Mouse (Mus musculus) gastrocnemius, postnatal 14 days (tissue): ENCODE measurements around the gene Atp1b2. TPM values are rescaled to one million over a fixed set of nuclear protein-coding genes. Genes with fewer than 3 reads are reported as not detected.
A peak's percentile ranks its signal among the peaks of the same experiment; 100 is the strongest.
"Not testable (repeated sequence)": the region's sequence is repeated elsewhere in the genome, so short reads cannot be mapped to it uniquely, and the experiment has no call there.

ENCODE experiments used
- DNase-seq: peaks from one replicate; pipeline ENCODE4 v3.0.0; 2021; ENCODE audit warnings: mixed read lengths
- intact Hi-C: fragments of 180-260 bp; cut with DNase I; formaldehyde crosslinking; loops from one replicate; pipeline ENCODE4 v1.15.1; 2025; ENCODE audit warnings: low total_unique reads
- long read RNA-seq, 2 experiments: library from polyadenylated mRNA; stranded (forward); transcript quantifications; one replicate each; pipeline ENCODE4 v2.0.0; 2021
- total RNA-seq, 2 experiments: library from RNA; stranded (reverse); gene quantifications; 2 replicates each; pipeline ENCODE4 v1.2.3; 2021

Atp1b2 gene
- total RNA-seq: 100 to 1,000 TPM; 384 to 403 TPM
- long read RNA-seq, experiment 1, transcript Atp1b2-201 (7 exons, 2,842 nt): major isoform, 366 of 420 reads
- long read RNA-seq, experiment 1, transcript Atp1b2-204 (6 exons, 711 nt): minor isoform, 15 of 420 reads
- long read RNA-seq, experiment 1, partial matches to known transcripts: 14 of 420 reads
- long read RNA-seq, experiment 1, other reads (novel, unspliced or antisense): 25 of 420 reads
- long read RNA-seq, experiment 2, transcript Atp1b2-204 (6 exons, 711 nt): minor isoform, 13 of 422 reads
- long read RNA-seq, experiment 2, transcript Atp1b2-201 (7 exons, 2,842 nt): major isoform, 369 of 422 reads
- long read RNA-seq, experiment 2, partial matches to known transcripts: 17 of 422 reads
- long read RNA-seq, experiment 2, other reads (novel, unspliced or antisense): 23 of 422 reads

GRCm38 (mm10) chr11:69605726-69606490, at the start of gene Atp1b2:
TSS of gene Atp1b2 (minus strand) at chr11:69605942.
- peak; percentile 80 for DNase-seq
- intact Hi-C loops: no loop called here

- intact Hi-C loops: no loop called here
These were observed 49.0 kb upstream of the Atp1b2 start for GRCm38 (mm10) chr11:69654760-69655159.

DNA sequence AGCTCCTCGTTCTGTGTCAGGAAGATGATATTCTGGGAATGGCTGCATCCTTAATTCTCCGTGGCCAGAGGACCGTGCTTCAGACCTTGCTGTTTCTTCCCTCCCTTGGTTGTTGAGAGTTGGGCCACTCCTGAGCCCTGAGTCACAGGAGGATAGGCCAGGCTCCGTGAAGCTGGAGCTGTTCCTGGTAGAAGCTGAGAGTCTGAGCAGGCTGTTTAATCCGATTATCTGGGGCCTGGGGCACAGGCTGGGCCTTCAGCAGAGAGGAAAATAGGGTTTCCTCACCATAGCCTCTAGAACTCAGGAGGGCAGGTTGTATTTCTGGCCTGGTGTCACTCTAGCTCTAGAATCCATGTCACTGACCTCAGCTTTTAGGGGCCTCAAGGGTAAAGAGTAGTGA, 47.7 kb upstream of the Atp1b2 start:
- no peak for DNase-seq
- intact Hi-C loops: no loop called here

More at GRCm38 (mm10) chr11:69654760-69655159, 49.0 kb upstream of the Atp1b2 start:
- DNase-seq: no peak

DNA sequence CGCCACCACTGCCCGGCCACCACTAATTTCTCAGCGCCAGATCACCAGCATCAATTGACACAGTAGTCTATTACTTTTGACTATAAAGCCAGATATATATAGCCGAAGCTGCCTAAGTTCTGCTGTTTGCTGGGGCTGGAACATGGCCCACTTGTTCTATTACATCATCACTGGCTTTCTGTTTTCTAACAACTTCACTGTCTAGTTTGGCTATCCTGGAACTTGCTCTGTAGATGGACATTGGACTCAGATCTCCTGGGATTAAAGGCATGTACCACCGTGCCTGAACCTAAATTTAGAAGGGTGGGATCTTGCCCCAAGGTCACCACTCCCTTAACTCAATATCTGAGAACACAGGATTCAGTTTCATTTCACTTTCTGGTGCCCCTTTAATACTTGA, 40.1 kb upstream of the Atp1b2 start:
- intact Hi-C loops: no loop called here

GRCm38 (mm10) chr11:69635471-69635870, 29.7 kb upstream of the Atp1b2 start:
- intact Hi-C loops: no loop called here
- no peak for DNase-seq

More for the DNA sequence above, 40.1 kb upstream of the Atp1b2 start:
- DNase-seq: no peak

- peak; percentile 80 for DNase-seq
- intact Hi-C loops: no loop called here
These were observed 27.6 kb upstream of the Atp1b2 start for GRCm38 (mm10) chr11:69633128-69633866.

DNA sequence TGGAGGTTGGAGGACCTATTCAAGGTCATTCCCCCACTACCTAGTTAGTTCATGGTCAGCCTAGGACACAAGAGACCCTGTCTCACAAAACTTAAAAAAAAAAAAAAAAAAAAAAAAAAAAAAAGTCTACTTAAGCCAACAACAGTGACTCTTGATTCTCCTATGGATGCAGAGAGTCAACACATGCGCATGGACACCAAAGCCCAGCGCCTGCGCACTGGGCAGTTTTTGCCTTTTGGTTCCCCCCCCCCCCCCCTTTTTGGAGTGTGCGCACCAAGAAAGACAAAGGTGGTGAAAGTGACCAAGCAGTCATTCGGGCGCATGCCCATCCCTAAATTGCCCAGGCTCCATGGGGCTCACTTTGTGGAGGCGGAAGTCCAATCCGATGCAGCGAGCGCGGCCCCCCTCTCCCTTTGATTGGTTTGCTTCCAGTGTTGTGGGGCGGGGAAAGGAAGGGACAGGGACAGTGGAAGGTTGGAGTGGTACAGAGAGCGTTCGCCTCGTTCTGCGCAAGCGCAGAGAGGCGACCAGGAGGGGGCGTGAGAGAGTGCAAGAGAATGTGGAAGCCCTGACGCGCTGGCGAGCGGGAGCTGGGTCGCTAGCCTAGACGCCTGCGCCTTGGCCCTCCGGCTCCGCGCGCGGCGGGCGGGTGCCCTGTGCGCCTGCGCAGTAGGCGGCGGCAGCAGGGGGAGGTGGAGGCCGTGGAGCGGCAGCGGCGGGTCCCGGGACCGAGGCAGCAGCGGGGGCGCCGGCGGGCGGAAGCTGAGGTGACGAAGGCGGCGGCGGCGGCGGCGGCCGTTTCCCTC, 26.7 kb upstream of the Atp1b2 start, which contains the start of gene Fxr2:
TSS of gene Fxr2 (plus strand) at position 707 of the 806 bp plus-strand sequence.
- intact Hi-C loops: no loop called here
- DNase-seq: peak; percentile 100

DNA sequence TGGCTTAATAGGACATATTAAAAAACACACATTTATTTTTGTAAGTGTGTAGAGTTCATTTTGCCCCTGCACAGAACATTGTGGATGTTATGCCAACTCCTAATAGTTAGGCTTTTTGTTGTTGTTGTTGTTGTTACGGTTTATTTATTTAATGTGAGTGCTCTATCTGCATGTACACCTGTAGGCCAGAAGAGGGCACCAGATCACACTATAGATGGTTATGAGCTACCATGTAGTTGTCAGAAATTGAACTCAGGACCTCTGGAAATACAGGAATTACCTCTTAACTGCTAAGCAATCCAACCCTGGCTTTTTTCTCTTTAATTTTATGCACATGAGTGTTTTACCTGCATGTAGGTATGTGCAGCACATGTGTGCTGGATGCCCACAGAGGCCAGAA, 24.1 kb upstream of the Atp1b2 start:
- no peak for DNase-seq
- intact Hi-C loops: loop anchor here (5.0 kb wide), 1 partner anchor 37 kb away; the partner anchor contains the start of gene Cd68

- DNase-seq: peak; percentile 67
- intact Hi-C loops: loop anchor here (5.0 kb wide), 1 partner anchor 39 kb away; the partner anchor contains the start of gene Cd68
These were observed 22.5 kb upstream of the Atp1b2 start for GRCm38 (mm10) chr11:69628286-69628685.

GRCm38 (mm10) chr11:69624339-69624738, 18.6 kb upstream of the Atp1b2 start:
- DNase-seq, intact Hi-C loops: not testable (repeated sequence)

DNA sequence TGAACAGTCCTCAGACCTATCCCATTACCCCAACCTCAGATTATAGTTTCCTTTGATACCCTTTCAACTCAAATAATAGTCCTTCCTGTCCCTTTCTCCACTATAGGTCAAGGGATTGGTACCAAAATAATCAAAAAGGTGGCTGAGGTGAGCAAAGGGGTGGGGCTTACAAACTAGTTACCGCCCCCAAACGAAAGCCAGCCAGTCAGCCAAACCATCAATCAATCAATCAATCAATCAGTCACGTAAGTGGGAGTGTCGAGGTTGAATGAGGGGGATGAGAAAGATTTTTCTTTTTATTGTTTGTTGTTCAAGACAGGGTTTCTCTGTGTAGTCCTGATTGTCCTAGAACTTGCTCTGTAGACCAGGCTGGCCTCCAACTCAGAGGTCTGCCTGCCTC, 17.3 kb upstream of the Atp1b2 start:
- intact Hi-C loops: no loop called here
- DNase-seq: no peak

- intact Hi-C loops: no loop called here
- DNase-seq: no peak
These were observed 16.7 kb upstream of the Atp1b2 start for GRCm38 (mm10) chr11:69622406-69622805.

DNA sequence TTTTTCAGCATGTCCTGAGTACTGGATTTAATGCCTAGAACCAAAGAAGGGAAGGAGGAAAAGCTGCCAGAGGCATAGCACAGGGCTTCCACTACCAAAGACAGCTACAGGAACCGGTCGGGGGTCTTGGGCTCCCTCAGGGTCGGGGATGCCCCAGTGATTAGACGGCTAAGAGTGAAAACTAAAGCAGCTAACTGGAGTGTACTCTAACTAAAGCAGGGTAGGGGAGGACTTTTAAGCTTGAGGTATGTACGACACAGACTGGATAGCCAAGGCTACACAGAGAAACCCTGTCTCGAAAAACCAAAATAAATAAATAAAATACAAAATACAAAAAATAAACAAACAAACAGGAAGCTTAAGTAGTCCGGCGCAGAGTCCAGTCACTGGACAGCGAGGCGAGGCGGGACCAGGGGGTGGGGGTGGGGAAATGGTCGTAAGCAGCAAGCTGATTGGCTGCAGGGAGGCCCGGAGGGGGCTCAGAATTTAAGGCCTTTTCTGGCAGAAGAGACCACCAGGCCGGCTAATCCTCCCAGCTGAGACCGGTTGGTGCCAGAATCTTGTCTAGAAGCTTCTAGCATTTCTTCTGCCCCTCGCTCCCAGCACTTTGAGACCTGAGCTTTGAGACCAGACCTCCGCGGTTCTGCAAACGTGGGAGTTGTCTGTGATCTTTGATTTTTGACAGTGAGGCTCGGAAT, 16.0 kb upstream of the Atp1b2 start, which contains the start of gene Sat2:
TSS of gene Sat2 (plus strand) at position 454 of the 698 bp plus-strand sequence.
- intact Hi-C loops: no loop called here
- peak; percentile 69 for DNase-seq

- no peak for DNase-seq
- intact Hi-C loops: no loop called here
These were observed 14.8 kb upstream of the Atp1b2 start for GRCm38 (mm10) chr11:69620394-69621081.

- intact Hi-C loops: no loop called here
- DNase-seq: no peak
These were observed 12.1 kb upstream of the Atp1b2 start, which contains the start of gene Shbg for GRCm38 (mm10) chr11:69617805-69618204. TSS of gene Shbg (minus strand) at chr11:69617905.

- intact Hi-C loops: no loop called here
- no peak for DNase-seq
These were observed 11.0 kb upstream of the Atp1b2 start for GRCm38 (mm10) chr11:69616781-69617180.

GRCm38 (mm10) chr11:69614257-69614588, 8.5 kb upstream of the Atp1b2 start:
- DNase-seq: not testable (repeated sequence)
- intact Hi-C loops: loop anchor here (5.0 kb wide), 1 partner anchor 37 kb away; no protein-coding TSS in a partner anchor
